ENCODE assay signal across 8 mouse cellular contexts in genomic region chr6:99782996-99783395, GRCm38 (mm10). TPM values are rescaled to one million over a fixed set of nuclear protein-coding genes. Genes with fewer than 3 reads are reported as not detected.
DNase-seq lines count a peak whose midpoint lies in the region; ATAC-seq and TF ChIP-seq lines count a peak whose summit lies in the region.
"Had no signal": no experiment of that assay in that cellular context is flagged by ENCODE, and none has a peak within 500 bp of the region (broad histone marks: within the 10 kb centered on the region; RNA-seq: fewer than 3 reads in every experiment).

No protein-coding gene starts in this region.

- H3K27me3 ChIP-seq in intestine, postnatal 0 days (replicated peaks; ENCODE audit: control insufficient read depth, insufficient read depth, low read length): no peaks in the 10 kb centered on the region; the same call in 1 of the 2 replicates
- no peaks in the 10 kb centered on the region for H3K27me3 ChIP-seq in intestine, embryonic 15.5 days (replicated peaks)
- no peaks in the 10 kb centered on the region for H3K27me3 ChIP-seq in liver, embryonic 14.5 days (ENCODE audit: control insufficient read depth, insufficient read depth, low read length)
- no peaks in the 10 kb centered on the region for H3K27me3 ChIP-seq in forebrain, embryonic 13.5 days

- no peaks in the 10 kb centered on the region for H3K4me1 ChIP-seq in intestine, postnatal 0 days (replicated peaks; ENCODE audit: control insufficient read depth, insufficient read depth, low read length)
- no peaks in the 10 kb centered on the region for H3K4me1 ChIP-seq in intestine, embryonic 15.5 days (replicated peaks)
- no peaks in the 10 kb centered on the region; a peak in 2 of 4 replicates for H3K4me1 ChIP-seq in ES-E14 (ENCODE audit: control insufficient read depth in 2 of 2, insufficient read depth in 2 of 2, low read length in 2 of 2, poor library complexity in 1 of 2)
- no peaks in the 10 kb centered on the region for H3K4me1 ChIP-seq in liver, embryonic 14.5 days (replicated peaks; ENCODE audit: control insufficient read depth in 2 of 2, insufficient read depth in 2 of 2, low read length in 1 of 2)
- peaks cover 13% of the 10 kb centered on the region for H3K4me1 ChIP-seq in forebrain, embryonic 13.5 days

- H3K4me3 ChIP-seq in intestine, postnatal 0 days (ENCODE audit: low read depth, low read length): no peak overlapping the region
- no peak overlapping the region for H3K4me3 ChIP-seq in intestine, embryonic 15.5 days (replicated peaks)
- no peak overlapping the region for H3K4me3 ChIP-seq in ES-E14 (ENCODE audit: insufficient read depth in 1 of 2, low read depth in 1 of 2, low read length in 2 of 2, poor library complexity in 1 of 2, severe bottlenecking in 1 of 2)
- H3K4me3 ChIP-seq in liver, embryonic 14.5 days (ENCODE audit: insufficient read depth in 1 of 2, low read depth in 2 of 2, low read length in 2 of 2): no peak overlapping the region
- no peak overlapping the region for H3K4me3 ChIP-seq in forebrain, embryonic 13.5 days

- TF ChIP-seq EP300 in liver, embryonic 14.5 days (IDR thresholded peaks at IDR 0.05; ENCODE audit: low read depth): no peak

- H3K4me2 ChIP-seq in intestine, postnatal 0 days (replicated peaks; ENCODE audit: low read depth): no peak overlapping the region
- H3K4me2 ChIP-seq in intestine, embryonic 15.5 days (replicated peaks): no peak overlapping the region
- H3K4me2 ChIP-seq in liver, embryonic 14.5 days (ENCODE audit: low read depth): no peak overlapping the region
- no peak overlapping the region for H3K4me2 ChIP-seq in forebrain, embryonic 13.5 days

- in situ Hi-C loops in ES-E14 (cut with MboI; ENCODE audit: low sequenced_read_pairs in 2 of 2, unreplicated experiment in 2 of 2): no loop called here

- no peak overlapping the region for H3K9ac ChIP-seq in intestine, postnatal 0 days (ENCODE audit: low read depth, low read length)
- no peak overlapping the region for H3K9ac ChIP-seq in intestine, embryonic 15.5 days
- H3K9ac ChIP-seq in ES-E14 (ENCODE audit: insufficient read depth, low read depth, low read length, poor library complexity, severe bottlenecking): no peak overlapping the region
- H3K9ac ChIP-seq in liver, embryonic 14.5 days (replicated peaks): no peak overlapping the region
- H3K9ac ChIP-seq in forebrain, embryonic 13.5 days: no peak overlapping the region

- no peaks in the 10 kb centered on the region for H3K9me3 ChIP-seq in intestine, postnatal 0 days (ENCODE audit: control insufficient read depth)
- H3K9me3 ChIP-seq in intestine, embryonic 15.5 days: no peaks in the 10 kb centered on the region
- no peaks in the 10 kb centered on the region for H3K9me3 ChIP-seq in ES-E14 (ENCODE audit: control insufficient read depth, insufficient read depth, low read depth, low read length)
- H3K9me3 ChIP-seq in liver, embryonic 14.5 days (ENCODE audit: control insufficient read depth, low read length): no peaks in the 10 kb centered on the region
- no peaks in the 10 kb centered on the region for H3K9me3 ChIP-seq in forebrain, embryonic 13.5 days (replicated peaks)

- TF ChIP-seq CTCF in intestine, postnatal 0 days (IDR thresholded peaks at IDR 0.05; ENCODE audit: low read depth): peak; percentile 76
- TF ChIP-seq CTCF in liver, embryonic 14.5 days (IDR thresholded peaks at IDR 0.05; ENCODE audit: low read depth): peak; percentile 69

- no peak for ATAC-seq in intestine, postnatal 0 days
- no peak for ATAC-seq in intestine, embryonic 15.5 days
- no peak for ATAC-seq in liver, embryonic 14.5 days (ENCODE audit: insufficient read depth)
- no peak for ATAC-seq in frontal cortex, adult (ENCODE audit: low TSS enrichment)
- ATAC-seq in forebrain, embryonic 13.5 days: no peak

- WGBS in intestine, postnatal 0 days: 76% methylated on average over 2 of the region's 2 CpGs
- 76% methylated on average over 2 of the region's 2 CpGs for WGBS in intestine, embryonic 15.5 days
- 50% methylated on average over 2 of the region's 2 CpGs for WGBS in liver, embryonic 14.5 days (ENCODE audit: insufficient replicate concordance)
- WGBS in forebrain, embryonic 13.5 days: 76% methylated on average over 2 of the region's 2 CpGs

- H3K36me3 ChIP-seq in intestine, postnatal 0 days (ENCODE audit: control insufficient read depth, insufficient read depth): no peaks in the 10 kb centered on the region
- no peaks in the 10 kb centered on the region for H3K36me3 ChIP-seq in intestine, embryonic 15.5 days
- H3K36me3 ChIP-seq in ES-E14 (ENCODE audit: control insufficient read depth, insufficient read depth, low read length, poor library complexity, severe bottlenecking): no peaks in the 10 kb centered on the region
- no peaks in the 10 kb centered on the region for H3K36me3 ChIP-seq in liver, embryonic 14.5 days (replicated peaks; ENCODE audit: control insufficient read depth, insufficient read depth, low read depth)
- H3K36me3 ChIP-seq in forebrain, embryonic 13.5 days (ENCODE audit: poor library complexity, severe bottlenecking): no peaks in the 10 kb centered on the region

- H3K27ac ChIP-seq in intestine, postnatal 0 days (ENCODE audit: low read depth, low read length): no peak overlapping the region
- H3K27ac ChIP-seq in intestine, embryonic 15.5 days: no peak overlapping the region
- H3K27ac ChIP-seq in ES-E14 (ENCODE audit: insufficient read depth, low read depth, low read length, poor library complexity, severe bottlenecking): no peak overlapping the region
- H3K27ac ChIP-seq in liver, embryonic 14.5 days: no peak overlapping the region
- no peak overlapping the region for H3K27ac ChIP-seq in forebrain, embryonic 13.5 days

- DNase-seq in A20 (ENCODE audit: low read depth, low spot score) (peak; percentile 62), ES-E14 (ENCODE audit: low read depth, low spot score) (no peak)
- DNase-seq in liver, embryonic 14.5 days (ENCODE audit: low read depth in 3 of 3, low spot score in 3 of 3): peak in 1 of 3 experiments; percentile 6

TF ChIP-seq in ES-E14, 5 proteins besides CTCF, POLR2A, EP300 and RAD21:
- TF ChIP-seq ZC3H11A (IDR thresholded peaks at IDR 0.05; ENCODE audit: borderline replicate concordance, low read depth, low read length) (peak; percentile 59; the same call in 1 of the 2 replicates), ZNF384 (IDR thresholded peaks at IDR 0.05; ENCODE audit: low read depth, low read length) (no peak)

RNA-seq across cellular contexts. Expression of gene Prok2, which starts 56.8 kb away (rescaled TPM):
- polyA plus RNA-seq in intestine, postnatal 0 days (2015; fragmentation: Nextera tagmentation; extraction: Ambion mirVana): not detected in 2 replicates
- polyA plus RNA-seq in intestine, embryonic 15.5 days (2015; fragmentation: Nextera tagmentation; extraction: Ambion mirVana): 0.10 TPM in 1 of 2 replicates, not detected in the other
- not detected in 2 replicates for total RNA-seq in ES-E14 (2012; rRNA removed)
- polyA plus RNA-seq in liver, embryonic 14.5 days (2012; rRNA removed): 0.03 TPM in 1 of 2 replicates, not detected in the other
- not detected in 2 replicates for polyA plus RNA-seq in liver, embryonic 14.5 days (2014; fragmentation: Nextera tagmentation; extraction: Ambion mirVana)
- polyA plus RNA-seq in forebrain, embryonic 13.5 days (2015; fragmentation: Nextera tagmentation; extraction: Ambion mirVana): 1.3 and 1.5 TPM in 2 replicates
- total RNA-seq: common myeloid progenitor, adult 5-6 weeks had no signal
